Mouse (Mus musculus) forebrain, embryonic 11.5 days (tissue): Measurements from ENCODE around the gene Mast4. TPM values are rescaled to one million over a fixed set of nuclear protein-coding genes. Genes with fewer than 3 reads are reported as not detected.

Experiments used
- ATAC-seq: fragments of 200-750 bp; cut with Nextera tagmentation; replicated peaks from 2 replicates; pipeline ENCODE4 v1.8.0; 2017; ENCODE audit warnings: moderate TSS enrichment; ENCODE audit not compliant: low FRiP score
- DNase-seq: peaks from one replicate; pipeline ENCODE4 v3.0.0-alpha.2; 2017; ENCODE audit warnings: low spot score
- H3K27ac ChIP-seq: fragments of 300-500 bp; sonication (generic); 2 replicates; pipeline ENCODE4 v1.5.1; 2014; ENCODE audit warnings: low read depth, low read length
- H3K27me3 ChIP-seq: fragments of 300-500 bp; sonication (generic); 2 replicates; pipeline ENCODE4 v1.6.1; 2014; ENCODE audit warnings: mild to moderate bottlenecking, low read length, mixed read lengths; ENCODE audit not compliant: control insufficient read depth, insufficient read depth
- H3K36me3 ChIP-seq: fragments of 300-500 bp; sonication (generic); 2 replicates; pipeline ENCODE4 v1.6.1; 2014; ENCODE audit warnings: mild to moderate bottlenecking, low read length, moderate library complexity, mixed read lengths; ENCODE audit not compliant: control insufficient read depth, insufficient read depth
- H3K4me1 ChIP-seq: fragments of 300-500 bp; sonication (generic); replicated peaks from 2 replicates; pipeline ENCODE4 v1.6.1; 2014; ENCODE audit warnings: low read length, mixed read lengths; ENCODE audit not compliant: control insufficient read depth, insufficient read depth
- H3K4me2 ChIP-seq: fragments of 300-500 bp; sonication (generic); 2 replicates; pipeline ENCODE4 v1.6.1; 2014; ENCODE audit warnings: low read depth, mild to moderate bottlenecking, low read length, moderate library complexity, mixed read lengths; ENCODE audit not compliant: severe bottlenecking
- H3K4me3 ChIP-seq: fragments of 300-500 bp; sonication (generic); 2 replicates; pipeline ENCODE4 v1.5.1; 2014; ENCODE audit warnings: low read depth, low read length
- H3K9ac ChIP-seq: fragments of 300-500 bp; sonication (generic); 2 replicates; pipeline ENCODE4 v1.6.1; 2014; ENCODE audit warnings: low read length
- H3K9me3 ChIP-seq: fragments of 300-500 bp; sonication (generic); 2 replicates; pipeline ENCODE4 v1.6.1; 2016; ENCODE audit warnings: low read length, mixed read lengths; ENCODE audit not compliant: control insufficient read depth
- WGBS: fragments of 180-500 bp; shearing (Covaris S2); extraction: QIAGEN DNeasy Blood & Tissue Kit; methylation state at CpG from one replicate; pipeline ENCODE4 v1.1.7; 2014; 5-methylcytosine and 5-hydroxymethylcytosine counted together
- polyA plus RNA-seq: library from polyadenylated mRNA; unstranded; fragments of >200 nt; fragmentation: Nextera tagmentation; extraction: Ambion mirVana; gene quantifications from 2 replicates; pipeline ENCODE4 v1.2.1, GENCODE M21; 2014

Gene Mast4
- polyA plus RNA-seq, 1 experiment from 2014 or later, result 23.5 TPM

DNA sequence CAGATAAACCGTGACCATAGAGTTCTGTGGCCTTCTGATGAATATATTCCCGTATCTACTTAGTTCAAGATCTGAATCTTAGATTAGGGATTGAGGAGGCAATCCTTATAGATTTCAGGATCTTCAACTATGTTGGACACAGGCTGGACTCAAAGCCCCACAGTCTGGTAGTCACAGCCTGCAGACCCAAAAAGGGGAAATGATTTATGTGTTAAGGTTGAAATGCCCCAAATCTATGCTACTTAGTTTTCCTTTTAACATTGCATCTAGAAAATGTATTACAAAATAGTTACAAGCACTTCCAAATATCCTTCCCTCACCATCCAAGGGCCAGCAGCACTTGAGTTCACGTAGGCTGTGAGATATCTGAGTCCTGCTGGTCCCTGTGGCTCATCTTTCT is 633.6 kb downstream of the Mast4 start:
- Histone ChIP-seq H3K36me3 (no peaks in the 10 kb centered on the region), H3K9me3 (no peaks in the 10 kb centered on the region), H3K4me2 (no peak overlapping the region), H3K27me3 (no peaks in the 10 kb centered on the region), H3K9ac (no peak overlapping the region), H3K27ac (no peak overlapping the region), H3K4me1 (peaks cover 5% of the 10 kb centered on the region; the same call in 1 of the 2 replicates), H3K4me3 (no peak overlapping the region)
- 92% methylated on average over 3 of the region's 3 CpGs for WGBS
- no peak for ATAC-seq
- no peak for DNase-seq

GRCm38 (mm10) chr13:102700176-102700575 is 634.1 kb downstream of the Mast4 start:
- H3K9ac ChIP-seq, result no peak overlapping the region
- no peaks in the 10 kb centered on the region for H3K27me3 ChIP-seq
- 92% methylated on average over 5 of the region's 5 CpGs for WGBS
- H3K4me2 ChIP-seq, result no peak overlapping the region
- no peaks in the 10 kb centered on the region for H3K36me3 ChIP-seq
- H3K27ac ChIP-seq, result no peak overlapping the region
- ATAC-seq, result no peak
- peaks cover 5% of the 10 kb centered on the region; the same call in 1 of the 2 replicates for H3K4me1 ChIP-seq
- no peak for DNase-seq
- H3K9me3 ChIP-seq, result no peaks in the 10 kb centered on the region
- H3K4me3 ChIP-seq, result no peak overlapping the region

- no peaks in the 10 kb centered on the region for H3K9me3 ChIP-seq
- H3K9ac ChIP-seq, result peak overlapping the region; percentile 52
- DNase-seq, result peak; percentile 78
- peak; percentile 92 for ATAC-seq
- H3K4me3 ChIP-seq, result no peak overlapping the region
- no peaks in the 10 kb centered on the region for H3K27me3 ChIP-seq
- H3K4me1 ChIP-seq, result peaks cover 5% of the 10 kb centered on the region; the same call in 1 of the 2 replicates
- H3K36me3 ChIP-seq, result no peaks in the 10 kb centered on the region
- WGBS, result 31% methylated on average over 14 of the region's 14 CpGs
- H3K4me2 ChIP-seq, result peak overlapping the region; percentile 40; the same call in 1 of the 2 replicates
- H3K27ac ChIP-seq, result peak overlapping the region; percentile 84
Measured at GRCm38 (mm10) chr13:102698751-102699323, 635.5 kb downstream of the Mast4 start.

- Histone ChIP-seq H3K4me1 (peaks cover 5% of the 10 kb centered on the region; the same call in 1 of the 2 replicates), H3K36me3 (no peaks in the 10 kb centered on the region), H3K27me3 (no peaks in the 10 kb centered on the region), H3K9ac (peak overlapping the region; percentile 52), H3K9me3 (no peaks in the 10 kb centered on the region), H3K27ac (peak overlapping the region; percentile 84), H3K4me3 (no peak overlapping the region), H3K4me2 (peak overlapping the region; percentile 40; the same call in 1 of the 2 replicates)
- DNase-seq (no peak), ATAC-seq (no peak; the same call in 1 of the 2 replicates)
- WGBS, result 21% methylated on average over 10 of the region's 10 CpGs
Measured at GRCm38 (mm10) chr13:102698335-102698734, 636.0 kb downstream of the Mast4 start.

- DNase-seq, result no peak
- ATAC-seq, result no peak
- Histone ChIP-seq H3K27me3 (no peaks in the 10 kb centered on the region), H3K27ac (no peak overlapping the region), H3K4me3 (no peak overlapping the region), H3K9me3 (no peaks in the 10 kb centered on the region), H3K9ac (no peak overlapping the region), H3K4me1 (peaks cover 5% of the 10 kb centered on the region; the same call in 1 of the 2 replicates), H3K4me2 (no peak overlapping the region), H3K36me3 (no peaks in the 10 kb centered on the region)
- 79% methylated on average over 7 of the region's 7 CpGs for WGBS
Measured at GRCm38 (mm10) chr13:102695121-102695905, 639.0 kb downstream of the Mast4 start.

- H3K4me1 ChIP-seq, result peaks cover 5% of the 10 kb centered on the region; the same call in 1 of the 2 replicates
- 90% methylated on average over 7 of the region's 7 CpGs for WGBS
- no peak overlapping the region for H3K27ac ChIP-seq
- DNase-seq (no peak), ATAC-seq (no peak)
- H3K4me3 ChIP-seq, result no peak overlapping the region
- H3K9me3 ChIP-seq, result no peaks in the 10 kb centered on the region
- no peaks in the 10 kb centered on the region for H3K36me3 ChIP-seq
- H3K9ac ChIP-seq, result no peak overlapping the region
- no peak overlapping the region for H3K4me2 ChIP-seq
- H3K27me3 ChIP-seq, result no peaks in the 10 kb centered on the region
Measured at GRCm38 (mm10) chr13:102694154-102694553, 640.1 kb downstream of the Mast4 start.

DNA sequence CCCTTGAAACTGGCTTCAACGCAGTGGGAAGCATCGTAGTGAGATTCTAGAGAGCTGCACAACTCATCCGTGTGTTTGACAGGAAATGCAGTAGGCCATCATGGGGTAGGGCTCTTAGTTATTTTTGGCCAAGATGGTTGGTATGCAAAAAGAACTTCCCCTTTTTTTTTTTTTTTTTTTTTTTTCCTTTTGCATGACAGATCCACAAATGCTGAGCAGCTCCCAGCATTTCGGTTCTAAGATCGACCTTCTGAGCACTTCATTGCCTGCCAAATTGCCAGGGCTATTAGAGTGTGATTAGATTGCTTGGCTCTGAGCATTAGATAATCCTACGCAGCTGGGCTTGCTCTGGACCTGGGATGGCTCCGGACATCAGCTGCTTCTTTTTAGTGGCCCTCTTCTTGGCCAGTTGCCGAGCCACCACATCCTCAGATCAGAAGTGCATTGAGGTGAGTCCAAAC is 640.9 kb downstream of the Mast4 start, which contains the start of gene Cd180:
Cd180 (plus strand) TSS at position 218 of the 461 bp plus-strand sequence.
- no peak within 1 kb of the TSS for H3K27ac ChIP-seq
- H3K9me3 ChIP-seq, result no peaks in the 10 kb centered on the region
- WGBS, result 86% methylated on average over 8 of the region's 8 CpGs
- no peaks in the 10 kb centered on the region for H3K27me3 ChIP-seq
- H3K4me1 ChIP-seq, result 0 out of 2 replicates have a peak, but pooled peaks cover 2% of the 10 kb centered on the region
- no peaks in the 10 kb centered on the region for H3K36me3 ChIP-seq
- no peak within 1 kb of the TSS for H3K9ac ChIP-seq
- DNase-seq (no peak), ATAC-seq (no peak)
- H3K4me2 ChIP-seq, result no peak within 1 kb of the TSS
- no peak within 1 kb of the TSS for H3K4me3 ChIP-seq

- Histone ChIP-seq H3K9me3 (no peaks in the 10 kb centered on the region), H3K4me3 (no peak overlapping the region), H3K36me3 (no peaks in the 10 kb centered on the region), H3K27me3 (no peaks in the 10 kb centered on the region), H3K4me2 (no peak overlapping the region), H3K27ac (no peak overlapping the region), H3K9ac (no peak overlapping the region), H3K4me1 (no peaks in the 10 kb centered on the region)
- no peak for DNase-seq
- 64% methylated on average over 11 of the region's 11 CpGs for WGBS
- ATAC-seq, result no peak
Measured at GRCm38 (mm10) chr13:102691408-102692150, 642.7 kb downstream of the Mast4 start.
